Mouse (Mus musculus) G1E (cell line): ENCODE data around the gene 1700029J07Rik.

Experiments
- CTCF ChIP-seq: IDR thresholded peaks from 2 replicates; pipeline ENCODE4 v1.5.1; 2012; ENCODE audit warnings: low read depth, low read length, inconsistent platforms, mixed read lengths
- GATA2 ChIP-seq: IDR thresholded peaks from 2 replicates; pipeline ENCODE4 v1.6.1; 2012; ENCODE audit warnings: low read depth, low read length, inconsistent platforms, borderline replicate concordance

- TF ChIP-seq CTCF (no peak), GATA2 (no peak)
Measured at GRCm38 (mm10) chr8:46007050-46007672, 32.1 kb upstream of the 1700029J07Rik start.
